Mouse (Mus musculus) left cerebral cortex, adult 2 months (tissue): ENCODE results near the gene Osbpl3. TPM values are rescaled to one million over a fixed set of nuclear protein-coding genes. Genes with fewer than 3 reads are reported as not detected.

Experiments
- DNase-seq, 2 experiments: peaks; one replicate each; pipeline ENCODE4 v3.0.0; 2021 to 2022; ENCODE audit warnings: low spot score in 2 of 2, mixed read lengths in 1 of 2; ENCODE audit errors: extremely low spot score in 1 of 2
- H3K27ac ChIP-seq: fragments of 200-600 bp; 2 replicates; pipeline ENCODE4 v1.8.1; 2022
- H3K4me3 ChIP-seq: fragments of 200-600 bp; 2 replicates; pipeline ENCODE4 v1.8.1; 2022
- CTCF ChIP-seq: fragments of 200-600 bp; IDR thresholded peaks from 2 replicates; pipeline ENCODE4 v1.8.1; 2022; ENCODE audit warnings: antibody characterized with exemption, mild to moderate bottlenecking, moderate library complexity
- intact Hi-C: fragments of 180-260 bp; cut with DNase I; formaldehyde crosslinking; loops from one replicate; pipeline ENCODE4 v1.15.1; 2025
- total RNA-seq, 2 experiments: library from RNA; stranded (reverse); gene quantifications; 2 replicates each; pipeline ENCODE4 v1.2.3; 2021

Gene Osbpl3
- total RNA-seq, 2 experiments from 2014 or later = 45.5 to 56.0 TPM

- Histone ChIP-seq H3K4me3 (no peak overlapping the region), H3K27ac (peak overlapping the region; percentile 84)
- intact Hi-C loops = loop anchor here (1.0 to 5.0 kb wide), 3 partner anchors 60 to 94 kb away; no protein-coding TSS in a partner anchor
- peak; percentile 33 to 49 for DNase-seq
- TF ChIP-seq CTCF = no peak
Observed at GRCm38 (mm10) chr6:50318590-50319172, 137.3 kb downstream of the Osbpl3 start.

GRCm38 (mm10) chr6:50318150-50318549 is 137.9 kb downstream of the Osbpl3 start:
- H3K27ac ChIP-seq = peak overlapping the region; percentile 84
- no peak overlapping the region for H3K4me3 ChIP-seq
- DNase-seq = no peak
- intact Hi-C loops = loop anchor here (1.0 to 5.0 kb wide), 3 partner anchors 61 to 94 kb away; no protein-coding TSS in a partner anchor
- no peak for TF ChIP-seq CTCF

GRCm38 (mm10) chr6:50316795-50317505 is 139.1 kb downstream of the Osbpl3 start:
- intact Hi-C loops = loop anchor here (5.0 kb wide), 1 partner anchor 95 kb away; no protein-coding TSS in a partner anchor
- peak overlapping the region; percentile 84 for H3K27ac ChIP-seq
- TF ChIP-seq CTCF = no peak; the same call in 1 of the 2 replicates
- no peak overlapping the region for H3K4me3 ChIP-seq
- no peak for DNase-seq

GRCm38 (mm10) chr6:50314406-50315071 is 141.5 kb downstream of the Osbpl3 start:
- Histone ChIP-seq H3K27ac (peak overlapping the region; percentile 76), H3K4me3 (no peak overlapping the region)
- no peak for TF ChIP-seq CTCF
- DNase-seq = peak; percentile 60 to 62
- intact Hi-C loops = loop anchor here (5.0 kb wide), 1 partner anchor 98 kb away; no protein-coding TSS in a partner anchor

GRCm38 (mm10) chr6:50312647-50313046 is 143.4 kb downstream of the Osbpl3 start:
- TF ChIP-seq CTCF = peak; percentile 96
- intact Hi-C loops = loop anchor here (1.0 to 2.0 kb wide), 2 partner anchors 142 to 214 kb away; no protein-coding TSS in a partner anchor
- Histone ChIP-seq H3K27ac (no peak overlapping the region), H3K4me3 (no peak overlapping the region)
- peak; percentile 78 to 81 for DNase-seq

- TF ChIP-seq CTCF = peak; percentile 67
- H3K27ac ChIP-seq = no peak overlapping the region
- DNase-seq = peak; percentile 26 to 55
- intact Hi-C loops = no loop called here
- H3K4me3 ChIP-seq = no peak overlapping the region
Observed at GRCm38 (mm10) chr6:50309019-50309418, 147.0 kb downstream of the Osbpl3 start.

- intact Hi-C loops = no loop called here
- no peak for TF ChIP-seq CTCF
- Histone ChIP-seq H3K4me3 (no peak overlapping the region), H3K27ac (no peak overlapping the region)
- no peak for DNase-seq
Observed at GRCm38 (mm10) chr6:50306625-50307024, 149.4 kb downstream of the Osbpl3 start.

GRCm38 (mm10) chr6:50304949-50305491 is 151.0 kb downstream of the Osbpl3 start:
- intact Hi-C loops = loop anchor here (2.0 kb wide), 1 partner anchor 232 kb away; no protein-coding TSS in a partner anchor
- DNase-seq = peak; percentile 75 to 88
- TF ChIP-seq CTCF = peak; percentile 95
- Histone ChIP-seq H3K4me3 (no peak overlapping the region), H3K27ac (no peak overlapping the region)

- no peak for TF ChIP-seq CTCF
- intact Hi-C loops = no loop called here
- H3K27ac ChIP-seq = no peak overlapping the region
- no peak overlapping the region for H3K4me3 ChIP-seq
- DNase-seq = no peak
Observed at GRCm38 (mm10) chr6:50301121-50301520, 154.9 kb downstream of the Osbpl3 start.

- intact Hi-C loops = no loop called here
- Histone ChIP-seq H3K27ac (no peak overlapping the region), H3K4me3 (no peak overlapping the region)
- TF ChIP-seq CTCF = peak; percentile 9; the same call in 1 of the 2 replicates
- DNase-seq = no peak
Observed at GRCm38 (mm10) chr6:50300622-50301021, 155.4 kb downstream of the Osbpl3 start.

- no peak for TF ChIP-seq CTCF
- intact Hi-C loops = no loop called here
- no peak for DNase-seq
Observed at GRCm38 (mm10) chr6:50299071-50299470, 156.9 kb downstream of the Osbpl3 start.

GRCm38 (mm10) chr6:50297671-50298070 is 158.3 kb downstream of the Osbpl3 start:
- H3K27ac ChIP-seq = no peak overlapping the region
- no peak for TF ChIP-seq CTCF
- intact Hi-C loops = no loop called here
- no peak overlapping the region for H3K4me3 ChIP-seq
- no peak for DNase-seq

More at GRCm38 (mm10) chr6:50299071-50299470, 156.9 kb downstream of the Osbpl3 start:
- no peak overlapping the region for H3K27ac ChIP-seq
- no peak overlapping the region for H3K4me3 ChIP-seq
